Mouse (Mus musculus) bone marrow macrophage, adult 2 months (primary cell): ENCODE results near the gene Tpmt.

Experiments
- CTCF ChIP-seq: IDR thresholded peaks from 2 replicates; pipeline ENCODE4 v1.5.1; 2012; ENCODE audit warnings: low read depth, mild to moderate bottlenecking, low read length, moderate library complexity
- POLR2A ChIP-seq: IDR thresholded peaks from 2 replicates; pipeline ENCODE4 v1.6.1; 2012; ENCODE audit warnings: mild to moderate bottlenecking, low read depth, low read length, borderline replicate concordance

DNA sequence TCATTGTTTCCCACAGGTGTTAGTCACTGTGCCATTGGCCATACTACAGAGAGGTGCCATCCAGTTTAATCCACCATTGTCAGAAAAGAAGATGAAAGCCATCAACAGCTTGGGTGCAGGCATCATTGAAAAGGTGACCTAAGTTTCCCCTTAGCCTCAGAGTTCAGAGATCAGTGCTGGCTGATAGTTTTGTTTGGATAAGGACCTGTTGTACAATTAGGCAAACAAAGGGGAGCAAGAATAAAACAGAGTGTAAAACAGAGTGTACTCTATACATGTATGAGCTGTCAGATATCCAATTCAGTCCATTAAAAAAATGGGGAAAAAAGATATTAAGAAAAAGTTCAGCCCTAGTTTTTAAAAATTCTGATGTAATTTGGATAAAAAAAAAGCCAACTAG lies 32.8 kb upstream of the Tpmt start:
- TF ChIP-seq POLR2A (no peak), CTCF (no peak)
